ENCODE assay signal across 12 mouse cellular contexts in the genomic region with DNA sequence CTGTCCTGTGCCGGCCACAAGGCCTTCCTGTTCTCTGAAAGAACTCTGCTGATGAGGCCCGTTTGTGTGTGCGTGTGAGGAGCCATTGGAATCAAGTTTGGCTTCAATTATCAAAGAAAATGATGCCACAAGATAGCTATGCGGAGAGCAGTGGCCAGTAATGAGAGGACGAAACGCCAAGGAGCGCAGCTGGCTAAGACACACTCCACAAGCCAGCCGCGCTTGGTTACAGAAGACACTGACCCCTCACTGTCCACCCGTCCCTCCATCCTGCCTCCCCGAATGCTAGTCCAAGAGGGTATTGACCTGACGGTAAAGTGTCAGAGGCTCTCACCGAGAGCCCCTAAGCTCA. TPM values are rescaled to one million over a fixed set of nuclear protein-coding genes. Genes with fewer than 3 reads are reported as not detected.
DNase-seq lines count a peak whose midpoint lies in the region; ATAC-seq lines count a peak whose summit lies in the region.
"Had no signal": no experiment of that assay in that cellular context is flagged by ENCODE, and none has a peak within 500 bp of the region (broad histone marks: within the 10 kb centered on the region; RNA-seq: fewer than 3 reads in every experiment).

No protein-coding gene starts in this region.

- peak overlapping the region; percentile 86 for H3K4me2 ChIP-seq in neural tube, embryonic 11.5 days (ENCODE audit: low read depth)
- H3K4me2 ChIP-seq in limb, embryonic 15.5 days = peak overlapping the region; percentile 50
- H3K4me2 ChIP-seq: liver, embryonic 12.5 days had no signal

- H3K9ac ChIP-seq in neural tube, embryonic 11.5 days (ENCODE audit: low read length) = peak overlapping the region; percentile 35
- H3K9ac ChIP-seq in limb, embryonic 15.5 days = no peak overlapping the region
- H3K9ac ChIP-seq: liver, embryonic 12.5 days had no signal

- H3K4me1 ChIP-seq in heart, embryonic 10.5 days = peaks cover 87% of the 10 kb centered on the region
- peaks cover 71% of the 10 kb centered on the region for H3K4me1 ChIP-seq in neural tube, embryonic 11.5 days (ENCODE audit: control insufficient read depth, insufficient read depth, low read length)
- peaks cover 81% of the 10 kb centered on the region for H3K4me1 ChIP-seq in limb, embryonic 15.5 days

- H3K4me3 ChIP-seq in heart, embryonic 10.5 days = peak overlapping the region; percentile 31
- H3K4me3 ChIP-seq in neural tube, embryonic 11.5 days (ENCODE audit: low read depth, low read length) = peak overlapping the region; percentile 90
- H3K4me3 ChIP-seq in limb, embryonic 15.5 days = peak overlapping the region; percentile 73
- H3K4me3 ChIP-seq: liver, embryonic 12.5 days had no signal

- DNase-seq in heart, embryonic 10.5 days (ENCODE audit: low spot score) = no peak
- DNase-seq in heart, adult 9 months (ENCODE audit: low spot score in 2 of 2) = no peak
- DNase-seq in neural tube, embryonic 11.5 days (ENCODE audit: low spot score) = no peak
- no peak for DNase-seq in neural tube, embryonic 10.5 days (ENCODE audit: extremely low spot score, low spot score)
- no peak for DNase-seq in thymus, postnatal 10 days (ENCODE audit: low spot score in 2 of 2)
- DNase-seq in adrenal gland, adult 8-10 months = no peak
- no peak for DNase-seq in thymus, postnatal 0 days (ENCODE audit: low spot score)
- DNase-seq: cerebellum, adult 8-10 months; gastrocnemius, postnatal 10 days; kidney, postnatal 10 days had no signal

- peaks cover 15% of the 10 kb centered on the region for H3K36me3 ChIP-seq in heart, embryonic 10.5 days
- peaks cover 13% of the 10 kb centered on the region for H3K36me3 ChIP-seq in neural tube, embryonic 11.5 days (ENCODE audit: control insufficient read depth, insufficient read depth, low read length)
- H3K36me3 ChIP-seq in limb, embryonic 15.5 days = peaks cover 16% of the 10 kb centered on the region

- 36% methylated on average over 13 of the region's 13 CpGs for whole genome bisulfite sequencing in heart, embryonic 10.5 days
- 29% methylated on average over 13 of the region's 13 CpGs for WGBS in neural tube, embryonic 11.5 days
- WGBS in limb, embryonic 15.5 days = 50% methylated on average over 13 of the region's 13 CpGs

- ATAC-seq in neural tube, embryonic 11.5 days (ENCODE audit: insufficient read depth, low FRiP score, low TSS enrichment) = no peak
- no peak for ATAC-seq in limb, embryonic 15.5 days (ENCODE audit: insufficient number of reproducible peaks, low FRiP score, low TSS enrichment, low read depth)
- ATAC-seq: liver, embryonic 12.5 days had no signal

- H3K9me3 ChIP-seq in heart, embryonic 10.5 days = no peaks in the 10 kb centered on the region
- no peaks in the 10 kb centered on the region for H3K9me3 ChIP-seq in neural tube, embryonic 11.5 days (ENCODE audit: control insufficient read depth, low read length)
- H3K9me3 ChIP-seq in limb, embryonic 15.5 days = no peaks in the 10 kb centered on the region
- H3K9me3 ChIP-seq: liver, embryonic 12.5 days had no signal

- H3K27me3 ChIP-seq in heart, embryonic 10.5 days (ENCODE audit: insufficient read depth, poor library complexity, severe bottlenecking) = peaks cover 21% of the 10 kb centered on the region; the same call in 1 of the 2 replicates
- H3K27me3 ChIP-seq in neural tube, embryonic 11.5 days (ENCODE audit: control insufficient read depth, insufficient read depth, low read length) = no peaks in the 10 kb centered on the region
- no peaks in the 10 kb centered on the region for H3K27me3 ChIP-seq in limb, embryonic 15.5 days

- peak overlapping the region; percentile 77 for H3K27ac ChIP-seq in heart, embryonic 10.5 days
- 0 out of 2 replicates have a peak overlapping the region, but pooled peaks have one; percentile 17 for H3K27ac ChIP-seq in neural tube, embryonic 11.5 days (ENCODE audit: low read depth, low read length)
- H3K27ac ChIP-seq in limb, embryonic 15.5 days = peak overlapping the region; percentile 43; the same call in 1 of the 2 replicates
- H3K27ac ChIP-seq: liver, embryonic 12.5 days had no signal

RNA-seq across cellular contexts. Expression of a gene that starts 6.9 kb away (rescaled TPM):
- 2.2 and 5.1 TPM in 2 replicates for polyA plus RNA-seq in heart, embryonic 10.5 days (2016; fragmentation: Nextera tagmentation; extraction: Ambion mirVana)
- polyA plus RNA-seq in neural tube, embryonic 11.5 days (2014; fragmentation: Nextera tagmentation; extraction: Ambion mirVana) = 16.4 and 21.2 TPM in 2 replicates
- polyA plus RNA-seq in limb, embryonic 15.5 days (2015; fragmentation: Nextera tagmentation; extraction: Ambion mirVana) = 15.8 and 20.3 TPM in 2 replicates
- 10 to 100 TPM; 42.3 to 93.1 (median 66.6) TPM for total RNA-seq in adrenal gland, adult 8-10 months (2022)
- 3.6 TPM in 2 replicates for polyA plus RNA-seq in thymus, postnatal 0 days (2015; fragmentation: Nextera tagmentation; extraction: Ambion mirVana)

Comparison
In these comparisons a context has a peak if more than half of its experiments do, and no peak if none do; other contexts are left out.
1. H3K27ac ChIP-seq: peak in every context shown above with its lines; median percentile 77 in heart, embryonic 10.5 days; 43 in limb, embryonic 15.5 days; 17 in neural tube, embryonic 11.5 days.
2. H3K4me3 ChIP-seq: peak in every context shown above with its lines; median percentile 90 in neural tube, embryonic 11.5 days; 73 in limb, embryonic 15.5 days; 31 in heart, embryonic 10.5 days.